Mouse (Mus musculus) CD4-positive naive resting alpha-beta T cell, adult 57 days (primary cell): Measurements from ENCODE around the gene Pdcd5. TPM values are rescaled to one million over a fixed set of nuclear protein-coding genes. Genes with fewer than 3 reads are reported as not detected.

Experiments
- total RNA-seq: library from RNA; stranded (reverse); gene quantifications from one replicate; pipeline ENCODE4 v1.2.4, GENCODE M21; 2023

Pdcd5 gene
- total RNA-seq: 41.2 TPM

DNA sequence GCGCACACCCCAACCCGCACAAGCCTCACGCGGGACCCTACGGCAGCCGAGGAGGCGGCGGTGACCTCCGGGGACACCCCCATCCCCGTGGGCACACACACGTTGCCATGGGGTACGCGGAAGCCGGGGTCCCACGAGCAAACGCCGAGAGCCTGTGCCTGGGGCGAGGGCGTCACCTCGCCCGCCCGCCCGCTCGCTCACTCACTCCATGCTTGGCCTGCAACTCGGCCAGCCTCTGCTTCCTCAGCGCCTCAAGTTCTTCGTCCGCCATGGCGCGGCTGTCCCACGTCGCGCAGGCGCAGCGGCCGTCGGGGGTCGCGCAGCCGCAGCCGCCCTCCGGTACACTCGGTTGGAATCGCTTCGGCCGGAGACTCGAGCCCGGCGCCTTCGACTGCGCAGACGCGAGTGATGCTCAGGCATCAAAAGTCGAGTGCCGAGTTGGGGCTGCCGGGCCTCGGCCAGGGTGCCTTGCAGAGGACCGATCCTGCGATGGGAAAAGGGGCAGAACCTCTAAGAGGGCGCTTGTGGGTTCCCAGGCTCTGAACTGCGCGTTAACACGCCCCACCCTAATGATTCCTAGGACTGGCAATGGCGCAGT, at the start of gene Pdcd5:
Pdcd5 (minus strand) TSS at position 421 of the 598 bp plus-strand sequence.

Other genes with a start within 250 kb of the Pdcd5 start
- gene Slc7a9, start 198.7 kb downstream of the Pdcd5 start, total RNA-seq: not detected
- gene Tdrd12, start 109.8 kb downstream of the Pdcd5 start, total RNA-seq: not detected
- 19.4 TPM for gene Nudt19, start 91.2 kb downstream of the Pdcd5 start, total RNA-seq
- 0.09 TPM for gene Rgs9bp, start 61.9 kb downstream of the Pdcd5 start, total RNA-seq
- gene Ankrd27, start 61.3 kb downstream of the Pdcd5 start, total RNA-seq: 50.6 TPM
- gene Dpy19l3, start 106.9 kb upstream of the Pdcd5 start, total RNA-seq: 49.4 TPM
- 57.3 TPM for gene Zfp507, start 155.5 kb upstream of the Pdcd5 start, total RNA-seq